Mouse (Mus musculus) heart, embryonic 13.5 days (tissue): ENCODE measurements around the gene Lrrc28. TPM values are rescaled to one million over a fixed set of nuclear protein-coding genes. Genes with fewer than 3 reads are reported as not detected.

ENCODE experiments used
- ATAC-seq: fragments of 200-750 bp; cut with Nextera tagmentation; 2 replicates; pipeline ENCODE4 v1.8.0; 2017; ENCODE audit warnings: moderate TSS enrichment; ENCODE audit not compliant: insufficient number of reproducible peaks, low FRiP score, low TSS enrichment; ENCODE audit errors: extremely low read depth
- H3K27ac ChIP-seq: fragments of 300-500 bp; sonication (generic); replicated peaks from 2 replicates; pipeline ENCODE4 v1.5.1; 2015; ENCODE audit warnings: moderate library complexity, mild to moderate bottlenecking, inconsistent platforms
- H3K27me3 ChIP-seq: fragments of 300-500 bp; sonication (generic); replicated peaks from 2 replicates; pipeline ENCODE4 v1.6.1; 2015; ENCODE audit warnings: mild to moderate bottlenecking, inconsistent platforms
- H3K36me3 ChIP-seq: fragments of 300-500 bp; sonication (generic); 2 replicates; pipeline ENCODE4 v1.6.1; 2015; ENCODE audit warnings: mild to moderate bottlenecking, inconsistent platforms
- H3K4me1 ChIP-seq: fragments of 300-500 bp; sonication (generic); 2 replicates; pipeline ENCODE4 v1.6.1; 2015; ENCODE audit warnings: inconsistent platforms
- H3K4me2 ChIP-seq: fragments of 300-500 bp; sonication (generic); 2 replicates; pipeline ENCODE4 v1.6.1; 2015; ENCODE audit warnings: inconsistent platforms, mild to moderate bottlenecking, moderate library complexity
- H3K4me3 ChIP-seq: fragments of 300-500 bp; sonication (generic); 2 replicates; pipeline ENCODE4 v1.5.1; 2015; ENCODE audit warnings: moderate library complexity, mild to moderate bottlenecking, inconsistent platforms
- H3K9ac ChIP-seq: fragments of 300-500 bp; sonication (generic); 2 replicates; pipeline ENCODE4 v1.6.1; 2015; ENCODE audit warnings: inconsistent platforms, mild to moderate bottlenecking, moderate library complexity
- H3K9me3 ChIP-seq: fragments of 300-500 bp; sonication (generic); 2 replicates; pipeline ENCODE4 v1.6.1; 2016; ENCODE audit warnings: inconsistent platforms
- WGBS: fragments of 180-500 bp; shearing (Covaris S2); methylation state at CpG from one replicate; pipeline ENCODE4 v1.1.7; 2015; ENCODE audit warnings: mixed read lengths; 5-methylcytosine and 5-hydroxymethylcytosine counted together
- polyA plus RNA-seq: library from polyadenylated mRNA; unstranded; fragments of >200 nt; fragmentation: Nextera tagmentation; extraction: Ambion mirVana; gene quantifications from 2 replicates; pipeline ENCODE4 v1.2.1, GENCODE M21; 2015

Lrrc28 gene
- polyA plus RNA-seq, 1 experiment from 2014 or later: 8.7 TPM

DNA sequence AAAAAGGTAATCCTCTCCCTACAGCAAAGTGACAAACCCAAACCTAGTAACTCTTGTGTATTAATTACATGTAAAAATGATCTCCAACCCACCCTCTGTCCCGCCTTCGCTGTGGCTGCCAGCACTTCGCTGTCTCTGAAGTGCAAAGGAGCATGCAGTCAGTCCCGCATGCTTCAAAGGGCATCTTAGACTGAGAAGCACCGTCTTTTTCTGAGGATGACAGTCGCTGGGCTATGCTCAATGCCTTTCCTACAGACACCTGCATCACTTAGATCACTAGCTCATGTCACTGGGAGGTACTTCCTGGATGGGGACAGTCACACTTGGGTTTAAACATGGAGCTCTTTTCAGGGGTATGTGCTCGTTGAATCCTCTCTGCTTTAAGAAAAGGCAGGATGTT lies 133.5 kb downstream of the Lrrc28 start:
- H3K36me3 ChIP-seq: no peaks in the 10 kb centered on the region
- no peak overlapping the region for H3K9ac ChIP-seq
- no peak overlapping the region for H3K4me3 ChIP-seq
- no peaks in the 10 kb centered on the region for H3K9me3 ChIP-seq
- no peak overlapping the region for H3K4me2 ChIP-seq
- H3K27ac ChIP-seq: no peak overlapping the region
- no peaks in the 10 kb centered on the region for H3K27me3 ChIP-seq
- no peak for ATAC-seq
- peaks cover 16% of the 10 kb centered on the region for H3K4me1 ChIP-seq
- WGBS: 72% methylated on average over 7 of the region's 7 CpGs

DNA sequence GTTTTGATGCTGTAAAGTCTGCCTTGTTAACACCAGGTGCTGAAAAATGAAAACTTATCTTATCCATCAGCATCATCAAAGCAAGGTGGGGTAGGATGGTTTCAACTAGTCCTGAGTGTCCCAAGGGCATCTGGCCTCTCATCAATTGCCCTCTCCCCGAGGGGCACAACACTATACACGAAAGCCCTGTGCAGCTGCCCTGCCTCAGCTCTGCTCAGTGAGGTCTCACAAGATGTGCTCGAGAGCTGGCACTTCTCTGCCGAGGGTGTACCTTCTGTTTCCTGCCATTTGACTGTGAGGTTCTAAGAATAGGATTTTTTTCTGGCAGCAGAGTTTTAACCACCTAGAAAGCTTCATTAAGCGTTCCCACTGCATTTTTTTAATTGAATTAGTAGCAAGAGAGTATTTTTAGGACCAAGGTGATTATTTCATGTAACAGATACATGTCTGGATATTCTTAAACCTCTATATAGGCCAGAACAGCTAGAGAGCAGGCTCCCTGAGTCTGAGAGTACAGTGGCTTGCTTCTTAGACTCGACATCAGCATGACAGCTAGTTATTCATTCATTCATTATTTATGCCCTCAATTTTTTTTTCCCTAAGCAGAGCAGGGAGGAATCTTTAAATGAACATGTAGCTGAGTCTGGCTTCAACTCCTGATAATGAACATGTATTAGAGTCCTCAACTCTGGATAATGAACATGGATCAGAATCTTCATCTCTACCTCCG lies 141.6 kb downstream of the Lrrc28 start:
- Histone ChIP-seq H3K36me3 (no peaks in the 10 kb centered on the region), H3K4me1 (peaks cover 16% of the 10 kb centered on the region), H3K4me2 (no peak overlapping the region), H3K27me3 (no peaks in the 10 kb centered on the region), H3K4me3 (no peak overlapping the region), H3K9me3 (no peaks in the 10 kb centered on the region), H3K27ac (no peak overlapping the region), H3K9ac (no peak overlapping the region)
- 48% methylated on average over 7 of the region's 7 CpGs for WGBS
- no peak for ATAC-seq

DNA sequence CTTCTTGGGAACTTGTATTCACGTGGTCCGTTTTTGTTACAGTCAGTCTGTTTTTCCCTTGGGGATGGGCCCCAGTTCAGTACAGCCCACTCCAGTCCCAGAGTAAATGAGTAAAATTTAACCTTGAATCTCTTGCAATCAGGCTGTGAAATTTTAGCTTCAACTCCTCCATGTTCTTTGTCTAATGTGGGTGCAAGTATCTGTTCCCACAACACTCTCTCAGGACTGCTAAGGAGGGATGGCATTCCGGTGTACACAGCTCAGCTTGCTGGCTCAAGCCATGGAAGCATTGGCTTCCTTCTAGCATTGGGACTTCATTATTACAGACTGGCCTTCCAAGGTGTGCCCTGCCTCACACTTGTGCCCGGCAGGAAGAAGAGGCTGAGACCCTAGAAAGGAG lies 142.4 kb downstream of the Lrrc28 start:
- H3K27me3 ChIP-seq: no peaks in the 10 kb centered on the region
- no peak for ATAC-seq
- H3K36me3 ChIP-seq: no peaks in the 10 kb centered on the region
- H3K9ac ChIP-seq: no peak overlapping the region
- H3K4me3 ChIP-seq: no peak overlapping the region
- H3K27ac ChIP-seq: no peak overlapping the region
- H3K9me3 ChIP-seq: no peaks in the 10 kb centered on the region
- 64% methylated on average over 4 of the region's 4 CpGs for WGBS
- H3K4me1 ChIP-seq: peaks cover 16% of the 10 kb centered on the region
- no peak overlapping the region for H3K4me2 ChIP-seq

DNA sequence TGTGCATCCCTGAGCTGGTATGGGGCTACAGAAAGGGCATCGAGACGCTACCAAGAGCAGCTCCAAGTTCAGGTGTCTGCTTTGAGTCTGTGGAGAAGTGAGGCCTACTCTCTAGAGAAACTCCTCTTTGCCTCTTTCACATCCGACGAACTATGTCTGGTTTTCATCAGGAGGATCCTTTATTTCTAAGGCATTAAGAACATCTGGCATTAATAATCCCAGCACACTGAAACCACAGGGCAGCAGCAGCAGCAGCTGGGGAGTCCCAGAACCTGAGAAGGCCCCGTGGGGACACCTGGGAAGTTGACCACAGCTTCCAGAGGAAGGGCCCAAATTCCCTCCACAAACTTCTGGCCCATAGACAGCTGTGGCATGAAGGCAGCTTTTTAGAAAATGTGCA lies 144.2 kb downstream of the Lrrc28 start:
- 73% methylated on average over 5 of the region's 5 CpGs for WGBS

DNA sequence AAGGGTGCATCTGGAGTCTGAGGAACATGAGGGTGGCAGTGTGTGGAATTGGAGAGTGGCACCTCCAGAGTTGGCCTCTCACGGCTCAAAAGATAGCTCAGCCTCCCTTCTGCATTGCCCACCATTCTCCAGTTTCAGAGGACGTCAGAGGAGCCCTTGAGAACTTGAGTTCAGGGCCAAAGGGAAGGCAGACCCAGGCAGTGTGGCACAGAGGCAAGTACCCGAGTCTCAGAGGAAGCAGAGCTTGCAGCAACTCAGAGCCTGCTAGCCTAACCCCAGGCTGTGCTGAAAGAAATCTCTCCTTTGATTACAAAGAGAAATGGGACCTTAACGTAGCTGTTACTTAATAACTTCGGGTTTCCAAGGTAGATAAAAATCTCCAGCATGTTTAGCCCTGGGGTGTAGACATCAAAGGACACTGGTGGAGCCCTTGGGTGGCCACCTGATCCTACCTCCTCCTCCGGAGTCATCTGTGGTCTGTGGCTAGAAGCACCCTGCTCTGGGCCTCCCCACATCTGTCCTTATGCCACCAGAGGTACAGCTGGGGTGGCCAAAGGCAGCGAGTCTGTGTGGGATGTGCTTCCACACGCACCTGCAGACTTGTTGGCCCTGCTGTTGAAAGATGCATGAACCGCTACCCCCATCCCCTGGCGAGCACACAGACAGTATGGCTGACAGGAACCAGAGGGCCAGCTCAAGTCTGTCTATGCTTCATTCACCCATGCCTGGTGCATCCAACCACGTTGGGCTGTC lies 144.8 kb downstream of the Lrrc28 start:
- Histone ChIP-seq H3K4me3 (no peak overlapping the region), H3K9ac (no peak overlapping the region), H3K4me2 (no peak overlapping the region), H3K9me3 (no peaks in the 10 kb centered on the region), H3K27ac (no peak overlapping the region), H3K4me1 (peaks cover 20% of the 10 kb centered on the region), H3K36me3 (no peaks in the 10 kb centered on the region), H3K27me3 (no peaks in the 10 kb centered on the region)
- ATAC-seq: no peak
- WGBS: 65% methylated on average over 11 of the region's 11 CpGs

More for the DNA sequence above, 144.2 kb downstream of the Lrrc28 start:
- Histone ChIP-seq H3K9me3 (no peaks in the 10 kb centered on the region), H3K9ac (no peak overlapping the region), H3K27me3 (no peaks in the 10 kb centered on the region), H3K36me3 (no peaks in the 10 kb centered on the region), H3K27ac (no peak overlapping the region), H3K4me2 (no peak overlapping the region), H3K4me3 (no peak overlapping the region), H3K4me1 (peaks cover 19% of the 10 kb centered on the region)
- no peak for ATAC-seq

- H3K27me3 ChIP-seq: no peaks in the 10 kb centered on the region
- H3K9me3 ChIP-seq: no peaks in the 10 kb centered on the region
- H3K4me1 ChIP-seq: peaks cover 20% of the 10 kb centered on the region
- no peak overlapping the region for H3K9ac ChIP-seq
- no peak overlapping the region for H3K4me3 ChIP-seq
- 72% methylated on average over 7 of the region's 7 CpGs for WGBS
- H3K36me3 ChIP-seq: no peaks in the 10 kb centered on the region
- H3K27ac ChIP-seq: no peak overlapping the region
- H3K4me2 ChIP-seq: no peak overlapping the region
- ATAC-seq: no peak
Measured at GRCm38 (mm10) chr7:67499516-67499915, 145.6 kb downstream of the Lrrc28 start.

DNA sequence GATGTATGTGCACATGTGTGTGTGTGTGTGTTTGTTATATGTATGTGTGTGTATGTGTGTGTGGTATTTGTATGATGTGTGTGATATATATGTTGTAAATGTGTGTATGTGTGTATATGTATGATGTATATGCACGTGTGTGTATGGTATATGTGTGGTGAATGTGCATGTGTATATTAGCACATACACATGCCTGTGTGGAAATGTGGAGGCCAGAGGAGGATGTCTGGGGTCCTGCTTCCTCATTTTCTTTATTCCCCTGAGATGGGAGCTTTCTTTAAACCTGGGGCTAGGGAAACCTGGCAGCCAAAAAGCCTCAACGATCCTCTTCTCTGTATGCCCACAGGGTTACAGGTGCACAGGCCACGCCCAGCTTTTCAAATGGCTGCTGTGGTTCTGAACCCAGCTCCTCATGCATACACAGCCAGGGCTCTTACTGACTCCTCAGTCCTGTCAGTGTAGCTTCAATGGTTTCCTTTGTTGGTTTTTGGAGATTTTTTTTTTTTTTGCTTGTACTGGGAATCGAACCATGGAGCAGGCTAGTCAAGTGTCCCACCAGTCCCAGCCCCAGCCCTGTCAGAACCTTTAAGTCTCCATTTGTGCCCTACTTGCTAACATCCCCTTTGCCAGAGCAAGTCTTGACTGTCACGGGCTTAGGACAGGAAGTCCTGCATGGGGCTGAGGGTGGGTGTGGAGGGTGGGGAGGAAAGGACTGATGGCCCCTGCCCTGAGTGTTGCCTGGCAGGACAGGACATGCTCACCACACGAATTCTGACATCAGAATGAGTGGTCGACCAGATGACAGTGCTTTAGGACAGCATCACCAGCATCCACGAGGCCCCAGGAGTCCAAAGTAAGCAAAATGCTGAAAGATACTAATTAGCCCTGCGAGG lies 151.0 kb downstream of the Lrrc28 start:
- peaks cover 7% of the 10 kb centered on the region for H3K4me1 ChIP-seq
- no peaks in the 10 kb centered on the region for H3K36me3 ChIP-seq
- H3K27me3 ChIP-seq: no peaks in the 10 kb centered on the region
- no peak for ATAC-seq
- no peak overlapping the region for H3K4me3 ChIP-seq
- no peak overlapping the region for H3K4me2 ChIP-seq
- no peak overlapping the region for H3K9ac ChIP-seq
- no peak overlapping the region for H3K27ac ChIP-seq
- WGBS: 73% methylated on average over 9 of the region's 9 CpGs
- no peaks in the 10 kb centered on the region for H3K9me3 ChIP-seq

GRCm38 (mm10) chr7:67487889-67488411 lies 157.1 kb downstream of the Lrrc28 start:
- Histone ChIP-seq H3K9me3 (no peaks in the 10 kb centered on the region), H3K36me3 (no peaks in the 10 kb centered on the region), H3K27me3 (no peaks in the 10 kb centered on the region), H3K9ac (no peak overlapping the region), H3K4me2 (no peak overlapping the region), H3K4me3 (no peak overlapping the region), H3K27ac (no peak overlapping the region), H3K4me1 (peaks cover under 1% of the 10 kb centered on the region; the same call in 1 of the 2 replicates)
- ATAC-seq: no peak
- 69% methylated on average over 10 of the region's 10 CpGs for WGBS

- no peak overlapping the region for H3K4me2 ChIP-seq
- no peaks in the 10 kb centered on the region for H3K9me3 ChIP-seq
- no peak overlapping the region for H3K9ac ChIP-seq
- no peak for ATAC-seq
- WGBS: 78% methylated on average over 15 of the region's 15 CpGs
- no peaks in the 10 kb centered on the region for H3K27me3 ChIP-seq
- H3K27ac ChIP-seq: no peak overlapping the region
- no peak overlapping the region for H3K4me3 ChIP-seq
- H3K4me1 ChIP-seq: peaks cover 9% of the 10 kb centered on the region
- no peaks in the 10 kb centered on the region for H3K36me3 ChIP-seq
Measured at GRCm38 (mm10) chr7:67486925-67487760, 157.9 kb downstream of the Lrrc28 start.

- Histone ChIP-seq H3K36me3 (no peaks in the 10 kb centered on the region), H3K27ac (no peak overlapping the region), H3K4me3 (no peak overlapping the region), H3K4me2 (no peak overlapping the region), H3K4me1 (peaks cover 11% of the 10 kb centered on the region), H3K9me3 (no peaks in the 10 kb centered on the region), H3K9ac (no peak overlapping the region), H3K27me3 (no peaks in the 10 kb centered on the region)
- ATAC-seq: no peak
- WGBS: 80% methylated on average over 5 of the region's 5 CpGs
Measured at GRCm38 (mm10) chr7:67486417-67486816, 158.7 kb downstream of the Lrrc28 start.
